Mouse (Mus musculus) stomach, embryonic 14.5 days (tissue): Measurements from ENCODE around the gene Pnrc2. TPM values are rescaled to one million over a fixed set of nuclear protein-coding genes. Genes with fewer than 3 reads are reported as not detected.

Source experiments
- ATAC-seq: fragments of 200-750 bp; cut with Nextera tagmentation; 2 replicates; pipeline ENCODE4 v1.8.0; 2017; ENCODE audit warnings: low read depth, moderate TSS enrichment; ENCODE audit not compliant: insufficient number of reproducible peaks, insufficient read depth, low FRiP score
- H3K27ac ChIP-seq: fragments of 300-500 bp; sonication (generic); 2 replicates; pipeline ENCODE4 v1.5.1; 2014; ENCODE audit warnings: mild to moderate bottlenecking, low read length, moderate library complexity, mixed read lengths
- H3K27me3 ChIP-seq: fragments of 300-500 bp; sonication (generic); 2 replicates; pipeline ENCODE4 v1.6.1; 2014; ENCODE audit warnings: low read length, control low read depth, mixed read lengths; ENCODE audit not compliant: control insufficient read depth, insufficient read depth
- H3K36me3 ChIP-seq: fragments of 300-500 bp; sonication (generic); 2 replicates; pipeline ENCODE4 v1.6.1; 2014; ENCODE audit warnings: mild to moderate bottlenecking, control low read depth, low read length, moderate library complexity, mixed read lengths; ENCODE audit not compliant: control insufficient read depth, insufficient read depth
- H3K4me1 ChIP-seq: fragments of 300-500 bp; sonication (generic); 2 replicates; pipeline ENCODE4 v1.6.1; 2014; ENCODE audit warnings: low read length, control low read depth, mixed read lengths; ENCODE audit not compliant: control insufficient read depth, insufficient read depth
- H3K4me2 ChIP-seq: fragments of 300-500 bp; sonication (generic); replicated peaks from 2 replicates; pipeline ENCODE4 v1.6.1; 2014; ENCODE audit warnings: low read depth, low read length, control low read depth
- H3K4me3 ChIP-seq: fragments of 300-500 bp; sonication (generic); 2 replicates; pipeline ENCODE4 v1.5.1; 2014; ENCODE audit warnings: low read depth, low read length, control low read depth
- H3K9ac ChIP-seq: fragments of 300-500 bp; sonication (generic); replicated peaks from 2 replicates; pipeline ENCODE4 v1.6.1; 2014; ENCODE audit warnings: low read depth, mild to moderate bottlenecking, control low read depth, low read length, moderate library complexity, mixed read lengths
- H3K9me3 ChIP-seq: fragments of 300-500 bp; sonication (generic); 2 replicates; pipeline ENCODE4 v1.6.1; 2016; ENCODE audit warnings: low read depth, low read length, control low read depth; ENCODE audit not compliant: control insufficient read depth
- WGBS: fragments of 180-500 bp; shearing (Covaris S2); extraction: QIAGEN DNeasy Blood & Tissue Kit; methylation state at CpG from one replicate; pipeline ENCODE4 v1.1.7; 2014; 5-methylcytosine and 5-hydroxymethylcytosine counted together
- polyA plus RNA-seq: library from polyadenylated mRNA; unstranded; fragments of >200 nt; fragmentation: Nextera tagmentation; extraction: Ambion mirVana; gene quantifications from 2 replicates; pipeline ENCODE4 v1.2.1, GENCODE M21; 2014

Gene Pnrc2
- polyA plus RNA-seq, 1 experiment from 2014 or later = 172 TPM

DNA sequence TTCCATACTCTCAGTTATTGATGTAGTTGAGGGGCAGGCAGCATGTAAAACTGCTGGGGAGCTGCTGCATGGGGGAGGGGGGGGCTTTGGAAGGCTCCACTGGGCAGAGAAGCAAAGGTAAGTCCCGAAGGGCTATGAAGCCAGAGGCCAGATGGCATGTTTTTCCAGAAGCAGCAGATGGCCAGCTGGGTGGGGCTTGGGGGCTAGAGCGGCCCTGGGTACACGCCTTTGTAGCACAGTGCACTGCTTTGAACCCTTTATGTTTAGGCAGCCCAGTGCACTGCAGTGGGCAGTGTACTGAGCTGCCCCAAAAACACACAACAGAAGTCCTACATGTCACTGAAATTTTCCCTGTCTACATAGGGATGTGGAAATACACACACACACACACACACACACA lies 39.2 kb upstream of the Pnrc2 start:
- no peak overlapping the region for H3K4me2 ChIP-seq

GRCm38 (mm10) chr4:135912164-135912563 lies 38.5 kb upstream of the Pnrc2 start:
- Histone ChIP-seq H3K4me2 (no peak overlapping the region), H3K4me3 (no peak overlapping the region), H3K9me3 (no peaks in the 10 kb centered on the region), H3K4me1 (no peaks in the 10 kb centered on the region), H3K9ac (no peak overlapping the region), H3K27ac (no peak overlapping the region), H3K27me3 (no peaks in the 10 kb centered on the region), H3K36me3 (no peaks in the 10 kb centered on the region)
- no peak for ATAC-seq
- 63% methylated on average over 3 of the region's 3 CpGs for WGBS

More for the DNA sequence above, 39.2 kb upstream of the Pnrc2 start:
- Histone ChIP-seq H3K9me3 (no peaks in the 10 kb centered on the region), H3K36me3 (no peaks in the 10 kb centered on the region), H3K4me3 (no peak overlapping the region), H3K27me3 (no peaks in the 10 kb centered on the region), H3K4me1 (no peaks in the 10 kb centered on the region), H3K9ac (no peak overlapping the region), H3K27ac (no peak overlapping the region)
- ATAC-seq = no peak
- WGBS = 33% methylated on average over 3 of the region's 3 CpGs

GRCm38 (mm10) chr4:135911531-135911930 lies 37.9 kb upstream of the Pnrc2 start:
- no peak for ATAC-seq
- no peaks in the 10 kb centered on the region for H3K4me1 ChIP-seq
- H3K9ac ChIP-seq = no peak overlapping the region
- no peaks in the 10 kb centered on the region for H3K9me3 ChIP-seq
- no peak overlapping the region for H3K4me3 ChIP-seq
- H3K27me3 ChIP-seq = no peaks in the 10 kb centered on the region
- H3K27ac ChIP-seq = no peak overlapping the region
- no peak overlapping the region for H3K4me2 ChIP-seq
- no peaks in the 10 kb centered on the region for H3K36me3 ChIP-seq
- WGBS = 75% methylated on average over 7 of the region's 7 CpGs

GRCm38 (mm10) chr4:135909326-135910066 lies 35.8 kb upstream of the Pnrc2 start:
- H3K27me3 ChIP-seq = no peaks in the 10 kb centered on the region
- no peak for ATAC-seq

GRCm38 (mm10) chr4:135906633-135907032 lies 33.0 kb upstream of the Pnrc2 start:
- Histone ChIP-seq H3K4me2 (no peak overlapping the region), H3K27ac (no peak overlapping the region), H3K4me1 (no peaks in the 10 kb centered on the region), H3K4me3 (no peak overlapping the region), H3K9me3 (no peaks in the 10 kb centered on the region), H3K9ac (no peak overlapping the region), H3K27me3 (no peaks in the 10 kb centered on the region), H3K36me3 (no peaks in the 10 kb centered on the region)
- no peak for ATAC-seq
- 72% methylated on average over 3 of the region's 3 CpGs for WGBS

More at GRCm38 (mm10) chr4:135909326-135910066, 35.8 kb upstream of the Pnrc2 start:
- WGBS = 36% methylated on average over 13 of the region's 13 CpGs
- Histone ChIP-seq H3K27ac (no peak overlapping the region), H3K4me1 (no peaks in the 10 kb centered on the region), H3K9me3 (no peaks in the 10 kb centered on the region), H3K9ac (no peak overlapping the region), H3K4me3 (no peak overlapping the region), H3K4me2 (no peak overlapping the region), H3K36me3 (no peaks in the 10 kb centered on the region)

GRCm38 (mm10) chr4:135904810-135905209 lies 31.2 kb upstream of the Pnrc2 start:
- Histone ChIP-seq H3K36me3 (no peaks in the 10 kb centered on the region), H3K4me1 (no peaks in the 10 kb centered on the region), H3K4me3 (no peak overlapping the region), H3K27ac (no peak overlapping the region), H3K4me2 (no peak overlapping the region), H3K9ac (no peak overlapping the region), H3K9me3 (no peaks in the 10 kb centered on the region), H3K27me3 (no peaks in the 10 kb centered on the region)
- no peak for ATAC-seq
- 52% methylated on average over 1 of the region's 1 CpGs for WGBS

- no peak overlapping the region for H3K9ac ChIP-seq
- WGBS = 91% methylated on average over 4 of the region's 4 CpGs
- H3K36me3 ChIP-seq = no peaks in the 10 kb centered on the region
- no peaks in the 10 kb centered on the region for H3K9me3 ChIP-seq
- no peaks in the 10 kb centered on the region for H3K27me3 ChIP-seq
- no peak overlapping the region for H3K4me2 ChIP-seq
- no peak overlapping the region for H3K27ac ChIP-seq
- no peak for ATAC-seq
- no peaks in the 10 kb centered on the region for H3K4me1 ChIP-seq
- no peak overlapping the region for H3K4me3 ChIP-seq
Measured at GRCm38 (mm10) chr4:135902606-135903242, 29.1 kb upstream of the Pnrc2 start.

DNA sequence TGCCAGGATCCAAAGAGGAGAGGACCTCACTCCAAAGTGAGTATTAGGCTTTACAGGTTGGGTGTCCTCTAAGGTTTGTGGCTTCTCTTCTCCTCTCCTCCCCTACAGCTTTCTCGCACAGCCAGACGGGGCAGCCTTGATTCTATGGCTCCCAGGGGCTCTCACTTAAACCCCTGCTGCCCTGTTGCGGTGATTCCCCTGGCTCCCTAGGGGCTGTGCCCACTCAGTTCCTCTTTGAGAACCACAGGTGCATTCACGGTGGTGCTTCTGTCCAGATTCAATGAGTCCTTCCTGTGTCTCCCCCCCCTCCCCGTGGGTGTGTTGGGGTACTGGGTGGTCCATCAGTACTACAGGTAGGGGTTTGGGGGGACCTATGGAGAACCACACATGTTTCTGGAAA lies 26.4 kb upstream of the Pnrc2 start:
- Histone ChIP-seq H3K27me3 (no peaks in the 10 kb centered on the region), H3K4me2 (no peak overlapping the region), H3K36me3 (no peaks in the 10 kb centered on the region), H3K9ac (no peak overlapping the region), H3K9me3 (no peaks in the 10 kb centered on the region), H3K4me3 (no peak overlapping the region), H3K4me1 (no peaks in the 10 kb centered on the region), H3K27ac (no peak overlapping the region)
- WGBS = 79% methylated on average over 5 of the region's 5 CpGs
- no peak for ATAC-seq
